8 mouse cellular contexts compared by ENCODE assay signal in the genomic region with DNA sequence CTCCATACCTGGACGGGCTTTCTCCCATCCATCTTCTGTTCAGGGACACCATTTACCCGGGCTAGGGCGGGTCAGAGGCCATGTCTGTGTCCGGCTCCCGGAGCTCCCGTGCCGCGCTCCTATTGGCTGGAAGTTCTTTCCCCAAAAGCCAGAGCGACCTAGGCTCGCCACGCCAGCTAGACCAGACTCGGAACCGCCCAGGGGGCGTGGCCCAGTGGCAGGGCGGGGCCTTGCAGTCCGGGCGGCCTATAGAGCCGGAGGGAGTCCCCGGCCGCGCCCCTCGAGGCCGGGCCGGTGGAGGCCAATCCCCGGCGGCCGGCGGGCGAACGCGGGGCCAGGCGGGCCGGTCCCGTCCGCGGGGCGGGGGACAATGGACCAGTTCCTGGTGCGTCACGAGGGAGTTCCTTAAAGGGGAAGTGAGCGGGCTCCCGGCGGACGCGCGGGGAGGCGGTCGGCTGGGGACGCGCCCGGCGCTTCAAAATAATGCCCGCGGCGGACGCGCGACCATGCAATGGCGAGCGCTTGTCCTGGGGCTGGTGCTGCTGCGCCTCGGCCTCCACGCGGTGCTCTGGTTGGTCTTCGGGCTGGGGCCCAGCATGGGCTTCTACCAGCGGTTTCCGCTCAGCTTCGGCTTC. TPM values are rescaled to one million over a fixed set of nuclear protein-coding genes. Genes with fewer than 3 reads are reported as not detected.
DNase-seq lines count a peak whose midpoint lies in the region; ATAC-seq and TF ChIP-seq lines count a peak whose summit lies in the region.

Gene Edem1 (plus strand): TSS at position 408 of the 635 bp plus-strand sequence.

- no peaks in the 10 kb centered on the region for H3K27me3 ChIP-seq in ES-Bruce4 (ENCODE audit: control insufficient read depth, insufficient read depth, low read length, poor library complexity, severe bottlenecking)
- no peaks in the 10 kb centered on the region for H3K27me3 ChIP-seq in forebrain, embryonic 13.5 days
- H3K27me3 ChIP-seq in liver, postnatal 0 days (ENCODE audit: insufficient read depth, low read length), result no peaks in the 10 kb centered on the region
- H3K27me3 ChIP-seq in neural tube, embryonic 14.5 days (ENCODE audit: control insufficient read depth, insufficient read depth, low read length), result no peaks in the 10 kb centered on the region

- peak; percentile 94 for ATAC-seq in cerebellum, adult (ENCODE audit: insufficient number of reproducible peaks, low FRiP score, low TSS enrichment)
- ATAC-seq in forebrain, embryonic 13.5 days, result peak; percentile 98
- ATAC-seq in liver, postnatal 0 days, result peak; percentile 99
- ATAC-seq in neural tube, embryonic 14.5 days (ENCODE audit: low read depth), result peak; percentile 97

- DNase-seq in heart, postnatal 10 days, result peak; percentile 99
- peak; percentile 91 for DNase-seq in large intestine, adult 2 months (ENCODE audit: low read depth, low spot score)
- peak; percentile 99 for DNase-seq in liver, postnatal 0 days
- DNase-seq in testis, postnatal 10 days (ENCODE audit: low spot score), result peak; percentile 99

- peak within 1 kb of the TSS; percentile 98 for H3K9ac ChIP-seq in ES-Bruce4 (ENCODE audit: low read depth, poor library complexity, severe bottlenecking)
- H3K9ac ChIP-seq in forebrain, embryonic 13.5 days, result peak within 1 kb of the TSS; percentile 91
- peak within 1 kb of the TSS; percentile 95 for H3K9ac ChIP-seq in liver, postnatal 0 days (replicated peaks)
- peak within 1 kb of the TSS; percentile 84 for H3K9ac ChIP-seq in neural tube, embryonic 14.5 days (replicated peaks; ENCODE audit: low read depth, low read length)

- peak within 1 kb of the TSS; percentile 44; the same call in 1 of the 2 replicates for H3K27ac ChIP-seq in ES-Bruce4 (ENCODE audit: insufficient read depth, low read length)
- H3K27ac ChIP-seq in forebrain, embryonic 13.5 days, result peak within 1 kb of the TSS; percentile 62
- H3K27ac ChIP-seq in liver, postnatal 0 days (ENCODE audit: low read depth), result peak within 1 kb of the TSS; percentile 89
- H3K27ac ChIP-seq in neural tube, embryonic 14.5 days (ENCODE audit: low read depth, low read length), result peak within 1 kb of the TSS; percentile 66

- peak within 1 kb of the TSS; percentile 90 for H3K4me2 ChIP-seq in forebrain, embryonic 13.5 days
- peak within 1 kb of the TSS; percentile 90 for H3K4me2 ChIP-seq in liver, postnatal 0 days (ENCODE audit: low read depth, low read length)
- peak within 1 kb of the TSS; percentile 60 for H3K4me2 ChIP-seq in neural tube, embryonic 14.5 days (ENCODE audit: low read depth, low read length)

- TF ChIP-seq POLR2A in ES-Bruce4 (IDR thresholded peaks at IDR 0.05; ENCODE audit: insufficient read depth, low read length), result peak; percentile 29

- under 1% methylated on average over 59 of the region's 67 CpGs for WGBS in forebrain, embryonic 13.5 days
- 1% methylated on average over 66 of the region's 67 CpGs for WGBS in large intestine, adult 2 months
- under 1% methylated on average over 60 of the region's 67 CpGs for WGBS in liver, postnatal 0 days (ENCODE audit: insufficient replicate concordance)
- WGBS in neural tube, embryonic 14.5 days, result under 1% methylated on average over 54 of the region's 67 CpGs

- no peaks in the 10 kb centered on the region; the same call in 1 of the 2 replicates for H3K36me3 ChIP-seq in ES-Bruce4 (ENCODE audit: control insufficient read depth, insufficient read depth, low read length, poor library complexity, severe bottlenecking)
- H3K36me3 ChIP-seq in forebrain, embryonic 13.5 days (ENCODE audit: poor library complexity, severe bottlenecking), result peaks cover 4% of the 10 kb centered on the region; the same call in 1 of the 2 replicates
- H3K36me3 ChIP-seq in liver, postnatal 0 days (replicated peaks; ENCODE audit: insufficient read depth, low read length), result peaks cover 6% of the 10 kb centered on the region
- H3K36me3 ChIP-seq in neural tube, embryonic 14.5 days (ENCODE audit: control insufficient read depth, insufficient read depth, low read length), result peaks cover 4% of the 10 kb centered on the region; the same call in 1 of the 2 replicates

- TF ChIP-seq CTCF in ES-Bruce4 (IDR thresholded peaks at IDR 0.05; ENCODE audit: low read depth, low read length), result no peak
- TF ChIP-seq CTCF in liver, postnatal 0 days (IDR thresholded peaks at IDR 0.05; ENCODE audit: low read depth), result 0 out of 2 replicates have a peak, but pooled peaks have one; percentile 4

- H3K9me3 ChIP-seq in ES-Bruce4 (replicated peaks; ENCODE audit: control insufficient read depth, insufficient read depth, low read length, poor library complexity, severe bottlenecking), result no peaks in the 10 kb centered on the region
- H3K9me3 ChIP-seq in forebrain, embryonic 13.5 days (replicated peaks), result no peaks in the 10 kb centered on the region
- no peaks in the 10 kb centered on the region for H3K9me3 ChIP-seq in liver, postnatal 0 days (ENCODE audit: low read length)
- no peaks in the 10 kb centered on the region for H3K9me3 ChIP-seq in neural tube, embryonic 14.5 days (ENCODE audit: control insufficient read depth, low read length)

- intact Hi-C loops in heart, postnatal 10 days (cut with DNase I), result loop anchor here (2.0 kb wide), 1 partner anchor 44 kb away; no protein-coding TSS in a partner anchor

- TF ChIP-seq EP300 in ES-Bruce4 (IDR thresholded peaks at IDR 0.05; ENCODE audit: insufficient read depth, low read depth, low read length), result no peak
- TF ChIP-seq EP300 in liver, postnatal 0 days (IDR thresholded peaks at IDR 0.05; ENCODE audit: low read depth), result no peak

- no peaks in the 10 kb centered on the region for H3K4me1 ChIP-seq in ES-Bruce4 (ENCODE audit: control insufficient read depth, insufficient read depth, low read length)
- H3K4me1 ChIP-seq in forebrain, embryonic 13.5 days, result peaks cover 25% of the 10 kb centered on the region
- H3K4me1 ChIP-seq in liver, postnatal 0 days (ENCODE audit: insufficient read depth), result peaks cover 47% of the 10 kb centered on the region
- H3K4me1 ChIP-seq in neural tube, embryonic 14.5 days (ENCODE audit: control insufficient read depth, insufficient read depth, low read length), result peaks cover 5% of the 10 kb centered on the region; the same call in 1 of the 2 replicates

- H3K4me3 ChIP-seq in ES-Bruce4 (ENCODE audit: low read depth, low read length), result peak within 1 kb of the TSS; percentile 97
- peak within 1 kb of the TSS; percentile 93 for H3K4me3 ChIP-seq in forebrain, embryonic 13.5 days
- peak within 1 kb of the TSS; percentile 93 for H3K4me3 ChIP-seq in liver, postnatal 0 days (ENCODE audit: low read depth, low read length)
- peak within 1 kb of the TSS; percentile 85 for H3K4me3 ChIP-seq in neural tube, embryonic 14.5 days (ENCODE audit: low read depth, low read length)

RNA-seq across cellular contexts. Expression of gene Edem1, which starts in this region (rescaled TPM):
- 64.3 and 77.0 TPM in 2 replicates for polyA plus RNA-seq in ES-Bruce4 (2011; ENCODE audit: insufficient read depth, insufficient read length, low read depth, missing spikeins)
- polyA plus RNA-seq in forebrain, embryonic 13.5 days (2015; fragmentation: Nextera tagmentation; extraction: Ambion mirVana), result 8.6 and 9.1 TPM in 2 replicates
- total RNA-seq in heart, postnatal 10 days (2021), result 10 to 100 TPM; 15.8 to 22.0 TPM
- polyA plus RNA-seq in large intestine, adult 2 months (2012; rRNA removed), result 41.5 and 54.5 TPM in 2 replicates
- polyA plus RNA-seq in liver, postnatal 0 days (2015; fragmentation: Nextera tagmentation; extraction: Ambion mirVana), result 23.1 and 25.7 TPM in 2 replicates
- polyA plus RNA-seq in neural tube, embryonic 14.5 days (2014; fragmentation: Nextera tagmentation; extraction: Ambion mirVana), result 7.4 and 8.7 TPM in 2 replicates

Comparison
In these comparisons a context has a peak if more than half of its experiments do, and no peak if none do; other contexts are left out.
1. Peak in every context shown above with its lines: DNase-seq, ATAC-seq, H3K4me3 ChIP-seq and H3K27ac ChIP-seq.